Mouse (Mus musculus) bone marrow macrophage, adult 2 months (primary cell): ENCODE results near the gene Hira. TPM values are rescaled to one million over a fixed set of nuclear protein-coding genes. Genes with fewer than 3 reads are reported as not detected.
"Not testable (repeated sequence)": the region's sequence is repeated elsewhere in the genome, so short reads cannot be mapped to it uniquely, and the experiment has no call there.

Experiments used
- H3K27ac ChIP-seq: 2 replicates; pipeline ENCODE4 v1.5.1; 2012; ENCODE audit warnings: low read depth, low read length; ENCODE audit not compliant: insufficient read depth
- H3K4me1 ChIP-seq: 2 replicates; pipeline ENCODE4 v1.6.1; 2012; ENCODE audit warnings: low read length; ENCODE audit not compliant: control insufficient read depth, insufficient read depth
- H3K4me3 ChIP-seq: 2 replicates; pipeline ENCODE4 v1.5.1; 2012; ENCODE audit warnings: mild to moderate bottlenecking, low read length, moderate library complexity; ENCODE audit not compliant: insufficient read depth
- CTCF ChIP-seq: IDR thresholded peaks from 2 replicates; pipeline ENCODE4 v1.5.1; 2012; ENCODE audit warnings: low read depth, mild to moderate bottlenecking, low read length, moderate library complexity
- POLR2A ChIP-seq: IDR thresholded peaks from 2 replicates; pipeline ENCODE4 v1.6.1; 2012; ENCODE audit warnings: mild to moderate bottlenecking, low read depth, low read length, borderline replicate concordance
- polyA plus RNA-seq: library from polyadenylated mRNA; stranded (reverse); fragments of >200 nt; gene quantifications from 2 replicates; pipeline ENCODE4 v1.2.4, GENCODE M21; 2012; ENCODE audit not compliant: missing spikeins, insufficient read depth, insufficient read length

Gene Hira
- polyA plus RNA-seq, 1 experiment: 20.1 TPM

- Histone ChIP-seq H3K4me3 (no peak overlapping the region), H3K4me1 (no peaks in the 10 kb centered on the region), H3K27ac (no peak overlapping the region)
- TF ChIP-seq POLR2A: no peak
- no peak for TF ChIP-seq CTCF
Measured at GRCm38 (mm10) chr16:18858551-18858950, 18.3 kb upstream of the Hira start.

DNA sequence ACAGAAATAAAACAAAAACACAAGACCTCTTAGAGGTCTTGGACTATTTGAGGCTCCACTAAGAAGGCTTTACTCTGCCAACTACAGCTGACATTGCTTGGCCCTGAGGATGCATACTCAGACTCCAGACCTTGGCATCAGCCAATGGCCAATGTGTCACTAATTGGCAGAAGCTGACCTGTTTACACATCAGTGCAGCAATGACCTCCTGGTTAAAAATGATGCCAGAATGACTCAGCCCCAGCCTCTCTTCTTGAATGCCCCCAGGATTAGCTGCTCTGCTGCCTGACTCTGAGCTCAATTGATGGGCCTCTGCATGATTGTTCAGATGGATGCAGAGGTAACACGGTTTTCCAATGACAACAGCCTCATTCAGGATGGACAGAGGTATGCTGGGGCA, 16.7 kb upstream of the Hira start:
- H3K27ac ChIP-seq: no peak overlapping the region
- H3K4me1 ChIP-seq: no peaks in the 10 kb centered on the region
- TF ChIP-seq POLR2A (no peak), CTCF (no peak)
- no peak overlapping the region for H3K4me3 ChIP-seq

- H3K4me1 ChIP-seq, H3K27ac ChIP-seq, H3K4me3 ChIP-seq: not testable (repeated sequence)
Measured at GRCm38 (mm10) chr16:18870495-18870894, 6.3 kb upstream of the Hira start.

- Histone ChIP-seq H3K27ac (peak overlapping the region; percentile 42), H3K4me1 (peaks cover 16% of the 10 kb centered on the region), H3K4me3 (peak overlapping the region; percentile 85)
- TF ChIP-seq POLR2A (no peak), CTCF (no peak)
Measured at GRCm38 (mm10) chr16:18876091-18876441, 771 bp upstream of the Hira start.

DNA sequence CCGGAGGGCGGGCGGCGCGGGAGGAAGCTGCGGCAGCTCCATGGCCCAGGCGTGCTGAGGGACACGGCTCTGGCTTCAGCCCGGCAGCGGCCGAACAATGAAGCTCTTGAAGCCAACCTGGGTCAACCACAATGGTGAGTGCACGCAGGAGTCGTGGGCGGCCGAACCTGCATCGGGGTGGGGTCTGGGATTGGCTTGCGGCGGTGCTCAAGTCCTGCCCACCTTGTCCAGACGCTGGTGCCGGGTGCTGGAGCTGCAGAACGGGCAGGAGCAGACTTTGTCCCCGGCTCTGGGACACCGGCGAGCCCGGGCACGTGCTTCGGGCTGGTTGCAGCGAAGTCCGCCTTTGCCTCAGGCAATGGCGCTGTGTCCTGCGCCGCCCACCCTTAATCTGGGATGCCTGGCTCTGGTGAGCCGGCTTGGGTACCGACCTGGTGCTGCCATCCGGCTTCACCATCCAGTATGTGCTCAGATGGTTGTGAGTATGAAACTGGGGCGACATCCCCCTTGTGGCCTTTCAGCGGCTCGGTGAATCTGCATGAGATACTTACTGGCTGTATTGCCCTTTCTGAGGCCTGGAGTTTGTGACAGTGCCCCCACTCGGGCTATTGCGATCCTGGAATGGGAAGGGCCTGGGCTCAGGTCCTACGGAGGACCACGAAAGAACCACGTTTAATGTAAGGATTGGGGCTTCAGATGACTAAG, 701 bp downstream of the Hira start:
- peaks cover 16% of the 10 kb centered on the region for H3K4me1 ChIP-seq
- H3K27ac ChIP-seq: peak overlapping the region; percentile 24
- H3K4me3 ChIP-seq: peak overlapping the region; percentile 87
- TF ChIP-seq POLR2A (no peak), CTCF (no peak)

DNA sequence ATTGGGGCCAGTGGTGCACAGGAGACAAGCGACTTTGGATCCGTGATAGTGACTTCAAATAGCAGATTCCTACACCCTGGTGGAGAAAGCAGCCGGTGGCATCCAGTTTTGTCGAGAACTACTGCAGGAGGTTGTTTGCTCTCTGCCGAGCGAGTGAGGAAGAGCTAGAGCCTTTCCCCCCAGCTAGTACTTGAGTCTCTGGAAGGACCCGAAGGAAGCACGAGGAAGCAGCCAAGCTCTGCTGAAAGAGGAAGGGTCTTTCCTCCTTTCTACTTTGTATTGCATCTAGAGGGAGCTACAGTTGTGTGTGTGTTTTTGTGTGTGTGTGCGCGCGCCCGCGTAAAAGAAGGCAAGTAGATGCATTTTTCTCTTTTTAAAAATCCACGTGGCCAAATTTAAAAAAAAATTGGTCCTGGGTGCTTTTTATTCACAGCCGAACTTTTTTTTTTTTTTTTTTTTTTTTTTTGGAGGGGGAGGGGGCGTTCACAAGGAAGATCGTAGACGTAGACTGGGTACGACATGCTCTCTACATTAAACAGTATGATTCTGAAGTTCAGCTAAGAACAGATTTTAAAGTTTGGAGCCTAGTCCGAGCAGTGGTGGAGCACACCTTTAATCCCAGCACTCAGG, 1.4 kb downstream of the Hira start:
- peak overlapping the region; percentile 24 for H3K27ac ChIP-seq
- peak overlapping the region; percentile 87 for H3K4me3 ChIP-seq
- peaks cover 16% of the 10 kb centered on the region for H3K4me1 ChIP-seq
- no peak for TF ChIP-seq POLR2A

DNA sequence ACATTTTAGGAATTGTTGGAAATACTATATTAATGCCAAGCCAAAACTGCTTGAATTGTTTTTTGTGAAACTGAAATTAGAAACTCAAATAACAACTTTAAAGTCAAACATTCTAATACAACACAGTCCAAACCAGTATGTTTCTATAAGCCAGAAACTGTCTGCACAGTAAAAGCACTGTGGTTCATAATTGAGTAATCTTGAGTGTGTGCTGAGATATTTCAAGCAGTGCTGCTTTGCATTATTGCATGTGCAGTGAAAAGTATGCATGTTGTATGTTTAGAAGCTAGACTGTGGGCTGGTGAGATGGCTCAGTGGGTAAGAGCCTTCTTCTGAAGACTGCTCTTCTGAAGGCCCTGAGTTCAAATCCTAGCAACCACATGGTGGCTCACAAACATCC, 7.2 kb downstream of the Hira start:
- H3K4me1 ChIP-seq: peaks cover 22% of the 10 kb centered on the region
- H3K4me3 ChIP-seq: no peak overlapping the region
- no peak overlapping the region for H3K27ac ChIP-seq
- no peak for TF ChIP-seq POLR2A
- TF ChIP-seq CTCF: no peak

DNA sequence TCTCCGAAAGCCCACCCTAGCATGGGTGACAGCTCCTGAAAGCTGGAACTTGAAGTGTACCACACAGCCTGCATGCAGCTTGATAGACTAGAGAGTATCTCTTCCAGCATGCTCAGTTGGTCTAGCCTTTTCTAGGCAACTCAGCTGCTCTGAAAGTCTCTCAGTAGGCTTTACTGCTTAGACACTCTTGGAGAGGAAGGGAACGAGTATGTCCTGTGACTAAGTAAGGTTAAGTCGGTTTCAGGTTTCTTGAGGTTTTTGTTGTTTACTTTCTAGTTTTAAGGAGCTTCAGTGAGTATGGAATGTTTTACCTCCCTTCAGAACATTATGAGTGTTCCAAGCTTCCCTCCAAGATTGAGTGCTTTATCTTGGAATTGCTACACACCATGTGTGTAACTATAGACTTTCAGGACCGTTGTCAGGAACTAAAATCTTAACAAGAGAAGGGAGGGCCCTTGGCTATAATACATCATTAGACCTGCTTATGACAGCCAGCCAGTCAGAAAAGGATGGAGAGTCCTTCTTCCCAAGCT, 17.1 kb downstream of the Hira start:
- no peak overlapping the region for H3K4me3 ChIP-seq
- TF ChIP-seq CTCF: no peak
- H3K27ac ChIP-seq: no peak overlapping the region
- 0 out of 2 replicates have a peak, but pooled peaks cover 2% of the 10 kb centered on the region for H3K4me1 ChIP-seq

GRCm38 (mm10) chr16:18895249-18895648, 18.4 kb downstream of the Hira start:
- TF ChIP-seq POLR2A: no peak
- no peak for TF ChIP-seq CTCF
- Histone ChIP-seq H3K27ac (no peak overlapping the region), H3K4me1 (no peaks in the 10 kb centered on the region), H3K4me3 (no peak overlapping the region)

DNA sequence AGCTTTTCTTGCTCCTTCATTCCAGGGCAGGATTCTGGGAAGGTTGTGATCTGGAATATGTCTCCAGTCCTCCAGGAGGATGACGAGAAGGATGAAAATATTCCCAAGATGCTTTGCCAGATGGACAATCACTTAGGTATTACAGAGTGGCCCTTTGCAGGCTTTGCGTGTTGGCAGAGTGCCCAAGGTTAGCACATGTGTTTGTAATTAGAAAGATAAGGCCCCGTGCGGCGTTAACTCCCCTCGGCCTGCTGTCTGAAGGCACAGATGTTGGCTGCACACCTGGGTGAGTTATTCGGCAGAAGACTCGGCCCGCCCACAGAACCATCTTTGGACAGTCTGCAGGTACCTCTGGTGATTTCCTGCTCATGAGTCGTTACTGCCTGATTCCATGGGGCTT, 19.6 kb downstream of the Hira start:
- no peak overlapping the region for H3K4me3 ChIP-seq
- TF ChIP-seq POLR2A (no peak), CTCF (no peak)

More for the DNA sequence above, 19.6 kb downstream of the Hira start:
- Histone ChIP-seq H3K4me1 (no peaks in the 10 kb centered on the region), H3K27ac (no peak overlapping the region)
